Mouse (Mus musculus): ENCODE results near the gene Pde6d. TPM values are rescaled to one million over a fixed set of nuclear protein-coding genes. Genes with fewer than 3 reads are reported as not detected.

Gene Pde6d
- total RNA-seq, 2 experiments from 2014 or later = 40.3 to 44.5 TPM

DNA sequence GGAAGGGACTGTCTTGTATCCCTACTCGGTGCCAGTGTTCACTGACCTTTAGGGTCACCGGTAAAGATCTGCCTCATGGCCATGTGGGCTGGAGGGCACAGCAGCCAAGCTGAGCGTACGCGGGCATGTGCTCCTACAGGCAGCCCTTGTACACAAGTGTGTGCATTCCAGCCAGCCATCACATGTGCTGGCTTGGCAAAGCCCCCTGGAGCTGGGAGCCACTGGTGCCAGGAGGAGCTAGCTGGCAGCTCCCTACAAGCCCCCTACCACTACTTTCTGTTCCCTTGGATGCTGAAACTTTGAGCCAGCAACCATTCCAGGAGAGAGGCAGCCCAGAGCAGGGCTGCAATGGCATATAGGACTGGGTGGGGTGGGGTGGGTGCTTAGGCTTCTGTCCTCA lies 76.0 kb downstream of the Pde6d start:
- intact Hi-C loops (cut with DNase I) = loop anchor here (1.0 kb wide), 1 partner anchor 18 kb away; no protein-coding TSS in a partner anchor
- DNase-seq = no peak

GRCm38 (mm10) chr1:86505461-86505860 lies 77.0 kb downstream of the Pde6d start:
- intact Hi-C loops (cut with DNase I) = no loop called here
- DNase-seq = peak; percentile 65 to 72

- intact Hi-C loops (cut with DNase I) = no loop called here
Measured at GRCm38 (mm10) chr1:86504697-86505421, 77.6 kb downstream of the Pde6d start.

GRCm38 (mm10) chr1:86503906-86504696 lies 78.3 kb downstream of the Pde6d start:
- peak; percentile 95 for DNase-seq
- intact Hi-C loops (cut with DNase I) = no loop called here

More at GRCm38 (mm10) chr1:86504697-86505421, 77.6 kb downstream of the Pde6d start:
- DNase-seq = peak in 1 of 2 experiments; percentile 54

GRCm38 (mm10) chr1:86503165-86503747 lies 79.2 kb downstream of the Pde6d start:
- intact Hi-C loops (cut with DNase I) = no loop called here
- DNase-seq = no peak

GRCm38 (mm10) chr1:86502221-86503048 lies 80.0 kb downstream of the Pde6d start:
- no peak for DNase-seq
- intact Hi-C loops (cut with DNase I) = loop anchor here (1.0 kb wide), 1 partner anchor 30 kb away; no protein-coding TSS in a partner anchor

DNA sequence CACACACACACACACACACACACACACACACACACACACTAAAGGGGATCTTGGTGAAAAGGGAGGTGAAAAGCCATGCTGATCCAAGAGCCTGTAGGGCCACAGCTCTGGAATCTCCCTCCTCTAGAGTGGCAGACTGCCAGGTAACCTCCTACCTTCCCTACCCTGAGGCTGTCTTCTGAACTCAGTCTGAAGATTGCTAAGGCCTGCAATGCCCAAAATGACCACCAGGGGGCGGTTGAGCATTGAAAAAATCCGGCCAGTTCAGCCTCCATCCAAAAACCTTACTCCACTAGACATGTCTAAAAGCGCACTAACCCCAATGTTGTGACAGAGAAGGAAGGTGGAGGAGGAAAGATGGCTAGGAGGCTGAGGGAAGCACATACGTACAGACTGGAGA lies 80.9 kb downstream of the Pde6d start:
- intact Hi-C loops (cut with DNase I) = loop anchor here (2.0 kb wide), 1 partner anchor 29 kb away; no protein-coding TSS in a partner anchor

GRCm38 (mm10) chr1:86501114-86501532 lies 81.3 kb downstream of the Pde6d start:
- intact Hi-C loops (cut with DNase I) = loop anchor here (2.0 kb wide), 1 partner anchor 28 kb away; no protein-coding TSS in a partner anchor
- peak; percentile 69 to 80 for DNase-seq

More for the DNA sequence above, 80.9 kb downstream of the Pde6d start:
- peak; percentile 91 to 95 for DNase-seq

DNA sequence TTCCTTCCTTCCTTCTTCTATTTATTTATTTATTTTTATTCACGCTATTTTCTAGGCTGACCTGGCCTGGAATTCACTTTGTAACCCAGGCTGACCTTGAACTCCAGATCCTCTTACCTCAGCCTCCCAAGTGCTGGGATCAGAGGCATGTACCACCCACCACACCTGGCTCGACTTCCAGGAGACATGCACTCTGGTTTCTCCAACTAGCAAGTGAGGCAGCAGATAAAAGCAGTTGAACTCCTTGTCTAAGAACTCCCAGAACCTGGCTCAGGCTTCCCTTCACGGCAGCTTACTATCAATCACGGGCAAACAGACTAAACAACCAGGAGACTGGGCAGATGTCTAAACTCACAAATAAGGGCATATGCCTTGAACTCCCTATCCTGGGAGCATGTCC lies 81.7 kb downstream of the Pde6d start:
- intact Hi-C loops (cut with DNase I) = loop anchor here (1.0 to 2.0 kb wide), 2 partner anchors 28 to 60 kb away; no protein-coding TSS in a partner anchor
- no peak for DNase-seq

GRCm38 (mm10) chr1:86499903-86500302 lies 82.5 kb downstream of the Pde6d start:
- peak; percentile 78 to 82 for DNase-seq
- intact Hi-C loops (cut with DNase I) = loop anchor here (1.0 to 2.0 kb wide), 2 partner anchors 27 to 60 kb away; no protein-coding TSS in a partner anchor

- peak; percentile 49 to 54 for DNase-seq
Measured at GRCm38 (mm10) chr1:86498611-86499010, 83.8 kb downstream of the Pde6d start.

DNA sequence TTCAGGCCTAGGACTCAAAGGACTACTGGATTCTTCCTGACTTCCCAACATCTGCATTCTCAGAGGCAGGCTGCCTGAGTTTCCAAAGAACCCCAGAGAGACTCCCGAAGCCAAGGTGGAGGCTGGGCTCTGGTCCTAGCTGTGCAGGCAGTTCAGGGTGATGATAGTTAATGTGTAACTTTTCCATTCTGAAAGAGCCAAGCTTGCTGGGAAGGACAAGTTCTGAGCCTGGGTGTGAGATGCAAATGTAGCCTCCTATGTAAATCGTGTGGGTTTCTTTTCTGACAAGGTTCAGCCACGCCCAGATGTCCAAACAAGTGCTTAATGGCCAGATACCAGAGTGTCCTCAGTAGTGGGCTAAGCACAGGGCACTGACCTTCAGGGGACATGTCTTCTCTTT lies 84.4 kb downstream of the Pde6d start:
- intact Hi-C loops (cut with DNase I) = no loop called here
- DNase-seq = no peak

More at GRCm38 (mm10) chr1:86498611-86499010, 83.8 kb downstream of the Pde6d start:
- intact Hi-C loops (cut with DNase I) = no loop called here

GRCm38 (mm10) chr1:86497361-86497760 lies 85.1 kb downstream of the Pde6d start:
- no peak for DNase-seq
- intact Hi-C loops (cut with DNase I) = no loop called here

GRCm38 (mm10) chr1:86496340-86496739 lies 86.1 kb downstream of the Pde6d start:
- intact Hi-C loops (cut with DNase I) = no loop called here
- no peak for DNase-seq

GRCm38 (mm10) chr1:86493783-86494182 lies 88.6 kb downstream of the Pde6d start:
- no peak for DNase-seq
- intact Hi-C loops (cut with DNase I) = no loop called here

Other genes with a start within 250 kb of the Pde6d start
- gene Ncl, start 223.2 kb downstream of the Pde6d start, total RNA-seq (2021) = 100 to 1,000 TPM; 122 to 125 TPM
- gene Nmur1, start 156.4 kb downstream of the Pde6d start, total RNA-seq (2021) = not detected
- gene Tex44, start 156.3 kb downstream of the Pde6d start, total RNA-seq (2021) = not detected
- 100 to 1,000 TPM; 290 to 401 TPM for gene Ptma, start 55.9 kb downstream of the Pde6d start, total RNA-seq (2021)
- 10 to 100 TPM; 10.8 to 11.5 TPM for gene Cops7b, start 275 bp upstream of the Pde6d start, total RNA-seq (2021)
- under 1 TPM; 0.62 to 0.63 TPM for gene Nppc, start 87.9 kb upstream of the Pde6d start, total RNA-seq (2021)
- 10 to 100 TPM; 11.8 to 12.2 TPM for gene Dis3l2, start 121.2 kb upstream of the Pde6d start, total RNA-seq (2021)

Data from heart, postnatal 14 days (tissue).